Mouse (Mus musculus): ENCODE results near the gene Rasal2. TPM values are rescaled to one million over a fixed set of nuclear protein-coding genes. Genes with fewer than 3 reads are reported as not detected.

The Rasal2 gene
- polyA plus RNA-seq, 1 experiment, result 39.9 TPM

DNA sequence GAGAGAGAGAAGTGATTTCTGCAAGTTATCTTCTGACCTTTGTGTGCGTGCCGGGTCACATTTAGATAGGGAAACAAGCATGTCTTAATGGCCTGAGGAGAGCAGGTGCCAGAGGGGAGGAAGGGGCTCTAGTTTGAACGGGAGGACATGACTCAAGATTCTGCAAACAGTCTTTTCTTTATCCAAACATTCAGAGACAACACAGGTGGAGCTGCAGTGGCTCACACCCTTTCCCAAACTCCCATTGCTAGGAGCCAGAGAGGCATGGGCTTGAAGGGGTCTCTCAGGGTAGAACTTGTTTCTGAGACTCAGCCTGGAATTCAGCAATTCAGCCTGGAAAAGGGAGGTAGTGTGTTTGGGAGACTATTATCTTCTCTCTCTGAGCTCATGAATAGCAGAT, 288.6 kb downstream of the Rasal2 start:
- no peak for TF ChIP-seq POLR2A (IDR thresholded peaks at IDR 0.05; ENCODE audit: borderline replicate concordance, extremely low read depth, insufficient read depth, insufficient read length, poor library complexity, severe bottlenecking)
- no peak for TF ChIP-seq CTCF (IDR thresholded peaks at IDR 0.05; ENCODE audit: borderline replicate concordance, extremely low read depth, insufficient read depth, insufficient read length)
- no peak for DNase-seq (ENCODE audit: low read depth)

DNA sequence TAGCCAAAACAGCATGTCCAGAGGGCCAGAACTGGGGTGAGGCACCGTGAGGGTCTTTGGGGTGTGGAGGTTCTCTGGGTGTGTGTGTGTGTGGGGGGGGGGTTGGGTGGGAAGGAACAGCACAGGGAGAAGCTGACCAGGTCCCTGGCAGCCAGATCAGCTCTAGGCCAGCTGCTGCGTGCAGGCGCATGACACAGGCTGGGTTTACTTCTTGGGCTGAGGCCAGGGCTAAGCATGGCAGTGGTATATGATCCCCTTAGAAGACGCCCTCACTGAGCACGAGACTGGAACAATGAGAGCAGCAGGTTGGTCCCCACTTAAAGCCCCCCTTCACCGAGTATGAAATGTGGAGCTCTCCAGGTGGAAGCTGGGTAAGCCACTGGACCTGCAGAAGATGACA, 293.2 kb downstream of the Rasal2 start:
- DNase-seq (ENCODE audit: low read depth), result no peak
- TF ChIP-seq POLR2A (IDR thresholded peaks at IDR 0.05; ENCODE audit: borderline replicate concordance, extremely low read depth, insufficient read depth, insufficient read length, poor library complexity, severe bottlenecking) (no peak), CTCF (IDR thresholded peaks at IDR 0.05; ENCODE audit: borderline replicate concordance, extremely low read depth, insufficient read depth, insufficient read length) (no peak)

GRCm38 (mm10) chr1:157117440-157117839, 295.0 kb downstream of the Rasal2 start:
- no peak for DNase-seq (ENCODE audit: low read depth)
- TF ChIP-seq CTCF (IDR thresholded peaks at IDR 0.05; ENCODE audit: borderline replicate concordance, extremely low read depth, insufficient read depth, insufficient read length) (no peak), POLR2A (IDR thresholded peaks at IDR 0.05; ENCODE audit: borderline replicate concordance, extremely low read depth, insufficient read depth, insufficient read length, poor library complexity, severe bottlenecking) (no peak)

DNA sequence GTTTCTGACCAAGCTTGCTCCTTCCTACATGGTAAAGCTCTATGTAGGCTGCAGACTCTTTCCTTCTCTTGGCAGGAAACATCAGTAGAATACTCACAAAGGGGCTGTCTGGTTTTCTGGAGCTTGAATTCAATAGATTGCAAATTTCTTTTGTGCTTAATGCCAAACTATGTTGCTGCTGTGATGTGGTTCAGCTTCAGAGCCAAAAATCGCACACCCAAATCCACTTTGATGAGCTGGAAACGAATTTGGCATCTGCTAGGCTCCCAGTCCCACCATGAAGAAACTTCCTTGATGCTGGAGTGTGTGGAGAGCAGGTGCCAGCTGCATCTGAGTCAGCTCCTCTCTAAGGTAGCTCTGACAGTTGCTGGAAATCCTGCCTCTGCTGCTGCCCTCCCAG, 297.9 kb downstream of the Rasal2 start:
- peak; percentile 72 for DNase-seq (ENCODE audit: low read depth)
- no peak for TF ChIP-seq CTCF (IDR thresholded peaks at IDR 0.05; ENCODE audit: borderline replicate concordance, extremely low read depth, insufficient read depth, insufficient read length)
- TF ChIP-seq POLR2A (IDR thresholded peaks at IDR 0.05; ENCODE audit: borderline replicate concordance, extremely low read depth, insufficient read depth, insufficient read length, poor library complexity, severe bottlenecking), result no peak

GRCm38 (mm10) chr1:157110287-157110835, 302.0 kb downstream of the Rasal2 start:
- no peak for TF ChIP-seq POLR2A (IDR thresholded peaks at IDR 0.05; ENCODE audit: borderline replicate concordance, extremely low read depth, insufficient read depth, insufficient read length, poor library complexity, severe bottlenecking)
- no peak for TF ChIP-seq CTCF (IDR thresholded peaks at IDR 0.05; ENCODE audit: borderline replicate concordance, extremely low read depth, insufficient read depth, insufficient read length)
- DNase-seq (ENCODE audit: low read depth), result no peak

- no peak for DNase-seq (ENCODE audit: low read depth)
- TF ChIP-seq POLR2A (IDR thresholded peaks at IDR 0.05; ENCODE audit: borderline replicate concordance, extremely low read depth, insufficient read depth, insufficient read length, poor library complexity, severe bottlenecking) (no peak), CTCF (IDR thresholded peaks at IDR 0.05; ENCODE audit: borderline replicate concordance, extremely low read depth, insufficient read depth, insufficient read length) (no peak)
Observed at GRCm38 (mm10) chr1:157108580-157108979, 303.8 kb downstream of the Rasal2 start, which contains the start of gene Tex35. TSS of gene Tex35 (minus strand) at chr1:157108680.

DNA sequence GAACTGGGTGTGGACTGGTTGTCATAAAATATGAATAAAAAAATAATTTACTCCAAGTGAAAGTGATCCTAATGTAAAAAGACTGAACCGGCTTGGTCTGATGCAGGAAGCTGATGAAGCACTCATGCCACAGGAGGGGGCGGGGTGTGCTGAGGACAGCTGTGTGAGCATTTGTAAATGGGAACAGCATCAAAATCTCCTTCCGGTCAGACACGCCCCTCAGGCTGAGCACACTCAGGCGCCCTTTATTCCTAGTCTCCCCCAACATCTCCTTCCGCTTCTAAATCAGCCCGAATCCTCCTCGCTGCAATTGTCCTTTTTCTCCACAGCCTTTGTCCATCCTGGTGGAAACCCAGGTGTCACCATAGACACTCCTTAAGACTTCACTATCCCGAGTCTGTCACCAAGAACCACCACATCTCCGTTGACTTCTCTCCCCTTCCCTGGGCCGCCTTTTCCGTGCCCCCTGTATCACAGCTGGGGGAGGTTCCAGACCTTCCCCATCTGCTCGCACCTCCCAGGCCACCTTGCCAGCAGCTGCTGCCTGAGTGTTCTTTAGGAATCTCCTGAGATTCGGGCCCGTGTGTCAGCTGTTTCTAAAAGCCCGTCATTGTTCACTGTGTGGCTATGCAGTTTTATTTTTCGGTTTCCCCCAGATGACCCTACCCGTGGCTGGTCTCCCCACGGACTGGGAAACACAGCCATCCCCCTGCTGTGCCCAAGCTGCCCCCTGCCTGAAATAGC, 311.1 kb downstream of the Rasal2 start:
- TF ChIP-seq POLR2A (IDR thresholded peaks at IDR 0.05; ENCODE audit: borderline replicate concordance, extremely low read depth, insufficient read depth, insufficient read length, poor library complexity, severe bottlenecking), result peak; percentile 10; the same call in 1 of the 2 replicates
- TF ChIP-seq CTCF (IDR thresholded peaks at IDR 0.05; ENCODE audit: borderline replicate concordance, extremely low read depth, insufficient read depth, insufficient read length), result no peak
- DNase-seq (ENCODE audit: low read depth), result peak; percentile 86

DNA sequence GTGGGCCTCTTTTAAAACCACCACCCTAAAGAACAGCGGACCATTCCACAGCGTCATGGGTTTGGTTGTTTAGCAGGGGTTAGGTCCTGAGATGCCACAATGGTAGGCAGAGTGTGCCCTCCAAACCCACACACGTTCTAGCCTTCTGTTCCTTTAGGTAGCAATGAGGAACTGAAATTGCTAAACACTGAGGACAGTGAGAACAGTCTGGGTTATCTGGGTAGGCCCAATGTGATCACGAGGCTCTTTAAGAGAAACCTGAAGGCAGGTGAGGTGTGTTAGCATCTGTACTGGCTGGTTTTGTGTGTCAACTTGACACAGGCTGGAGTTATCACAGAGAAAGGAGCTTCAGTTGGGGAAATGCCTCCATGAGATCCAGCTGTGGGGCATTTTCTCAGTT, 316.9 kb downstream of the Rasal2 start:
- TF ChIP-seq CTCF (IDR thresholded peaks at IDR 0.05; ENCODE audit: borderline replicate concordance, extremely low read depth, insufficient read depth, insufficient read length) (no peak), POLR2A (IDR thresholded peaks at IDR 0.05; ENCODE audit: borderline replicate concordance, extremely low read depth, insufficient read depth, insufficient read length, poor library complexity, severe bottlenecking) (no peak)
- DNase-seq (ENCODE audit: low read depth), result no peak

DNA sequence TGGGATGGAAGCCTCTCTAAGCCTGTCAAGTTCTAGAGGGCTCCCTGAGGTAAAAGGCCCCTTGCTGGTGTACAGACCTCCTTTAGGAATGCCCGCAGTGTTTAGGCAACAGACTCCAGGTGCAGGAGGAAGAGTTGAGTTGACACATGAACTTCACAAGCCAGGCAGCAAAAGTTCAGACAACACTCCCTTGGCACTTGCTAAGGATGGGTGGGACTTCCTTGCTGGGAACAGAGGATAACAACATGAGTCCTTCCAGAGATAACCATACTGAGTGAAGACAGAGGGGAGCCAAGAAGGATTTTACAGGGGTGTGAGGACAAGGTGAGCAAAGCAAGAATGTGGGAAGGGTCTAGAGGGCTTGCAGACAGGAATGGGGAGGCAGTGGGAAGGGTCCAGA, 319.8 kb downstream of the Rasal2 start:
- no peak for DNase-seq (ENCODE audit: low read depth)
- no peak for TF ChIP-seq CTCF (IDR thresholded peaks at IDR 0.05; ENCODE audit: borderline replicate concordance, extremely low read depth, insufficient read depth, insufficient read length)
- TF ChIP-seq POLR2A (IDR thresholded peaks at IDR 0.05; ENCODE audit: borderline replicate concordance, extremely low read depth, insufficient read depth, insufficient read length, poor library complexity, severe bottlenecking), result no peak

GRCm38 (mm10) chr1:157092140-157092539, 320.3 kb downstream of the Rasal2 start:
- no peak for DNase-seq (ENCODE audit: low read depth)
- no peak for TF ChIP-seq POLR2A (IDR thresholded peaks at IDR 0.05; ENCODE audit: borderline replicate concordance, extremely low read depth, insufficient read depth, insufficient read length, poor library complexity, severe bottlenecking)
- peak; percentile 37; the same call in 1 of the 2 replicates for TF ChIP-seq CTCF (IDR thresholded peaks at IDR 0.05; ENCODE audit: borderline replicate concordance, extremely low read depth, insufficient read depth, insufficient read length)

DNA sequence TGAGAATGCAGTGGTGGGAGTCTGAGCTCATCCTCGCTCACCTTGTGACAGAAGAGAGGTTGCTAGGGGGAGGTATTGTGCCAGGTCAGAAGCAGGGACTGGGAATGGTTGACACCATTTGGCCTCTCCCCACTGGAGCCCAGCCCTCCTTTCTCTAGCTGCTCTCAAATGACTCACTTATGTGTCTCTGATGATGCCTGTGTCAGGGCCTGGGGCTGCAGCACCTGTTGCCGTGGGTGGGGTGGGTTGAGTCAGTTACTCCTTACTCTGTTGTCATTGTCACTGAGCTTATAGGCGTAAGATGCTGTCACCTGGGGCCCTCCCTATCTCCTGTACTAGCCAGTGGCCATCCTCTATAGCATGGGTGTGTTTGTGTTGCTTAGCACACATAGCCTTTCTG, 321.6 kb downstream of the Rasal2 start:
- no peak for TF ChIP-seq POLR2A (IDR thresholded peaks at IDR 0.05; ENCODE audit: borderline replicate concordance, extremely low read depth, insufficient read depth, insufficient read length, poor library complexity, severe bottlenecking)
- TF ChIP-seq CTCF (IDR thresholded peaks at IDR 0.05; ENCODE audit: borderline replicate concordance, extremely low read depth, insufficient read depth, insufficient read length), result no peak
- no peak for DNase-seq (ENCODE audit: low read depth)
